Mouse (Mus musculus): Measurements from ENCODE around the gene Camsap2.
A peak's percentile ranks its signal among the peaks of the same experiment; 100 is the strongest.

Camsap2 gene

GRCm38 (mm10) chr1:136345454-136346372, at the start of gene Camsap2:
Gene Camsap2, minus strand, starts transcription at chr1:136346104.
- peak; percentile 96 for DNase-seq

GRCm38 (mm10) chr1:136395073-136395472, 49.2 kb upstream of the Camsap2 start:
- DNase-seq: no peak

GRCm38 (mm10) chr1:136394506-136394905, 48.6 kb upstream of the Camsap2 start:
- DNase-seq: peak; percentile 70

- peak; percentile 29 for DNase-seq
Measured at GRCm38 (mm10) chr1:136386914-136387313, 41.0 kb upstream of the Camsap2 start.

DNA sequence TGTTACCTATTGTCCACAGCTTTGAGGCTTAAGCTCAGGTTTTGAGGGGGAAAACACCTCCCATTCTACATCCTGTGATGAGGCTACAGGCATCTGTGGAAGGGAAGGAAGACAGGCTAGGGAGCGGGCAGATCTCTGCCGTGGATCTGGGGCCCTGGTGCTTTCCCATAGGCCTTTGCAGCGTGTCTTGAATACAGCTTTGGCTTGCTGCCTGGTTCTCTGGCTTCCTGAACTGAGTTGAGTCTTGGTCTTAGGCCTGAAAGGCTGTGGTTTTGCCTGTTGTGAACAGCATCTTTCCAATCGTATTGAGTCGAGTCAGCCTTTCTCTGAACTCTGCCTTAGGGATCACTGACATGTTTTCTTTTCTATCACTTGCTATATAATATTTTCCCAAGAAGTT, 35.7 kb upstream of the Camsap2 start:
- no peak for DNase-seq

DNA sequence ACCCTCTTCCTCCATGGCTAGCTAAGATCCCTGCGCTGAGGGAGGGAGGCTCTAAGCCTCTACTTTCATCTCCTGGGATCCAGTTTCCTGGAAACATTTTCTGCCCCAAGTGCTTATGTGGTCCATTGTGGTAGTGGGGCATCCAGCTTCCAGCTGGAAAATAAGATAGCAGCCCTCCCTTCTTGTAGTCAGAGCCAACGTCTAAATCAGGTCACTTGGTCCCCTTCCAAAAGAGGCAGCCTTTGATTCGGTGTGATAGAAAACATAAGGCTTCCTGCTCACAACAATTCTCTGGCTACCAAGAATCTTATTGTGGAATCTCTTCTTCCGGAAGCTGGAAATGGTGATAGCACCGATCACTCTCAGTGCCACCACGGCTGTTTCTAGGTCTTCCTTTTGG, 35.3 kb upstream of the Camsap2 start:
- DNase-seq: no peak

DNA sequence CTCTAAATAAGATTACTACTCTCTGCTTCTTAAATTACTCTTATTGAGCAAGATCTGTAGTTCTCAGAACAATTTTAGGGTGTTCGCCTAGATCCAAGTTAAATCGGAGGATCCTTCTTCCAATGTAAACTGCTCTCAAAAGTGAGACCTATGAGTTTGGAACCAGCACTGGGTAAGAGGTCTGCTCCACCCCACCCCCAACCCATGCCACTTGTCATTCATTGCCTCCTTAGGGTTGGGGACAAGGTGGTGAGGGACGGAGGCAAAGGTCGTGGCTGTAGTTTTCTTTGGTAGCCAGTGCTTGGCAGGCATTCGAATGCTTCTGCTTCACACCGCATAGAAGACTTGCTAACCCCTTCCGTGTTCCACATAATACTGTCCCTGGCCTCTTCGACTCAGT, 34.7 kb upstream of the Camsap2 start:
- no peak for DNase-seq

GRCm38 (mm10) chr1:136380161-136380560, 34.3 kb upstream of the Camsap2 start:
- no peak for DNase-seq

DNA sequence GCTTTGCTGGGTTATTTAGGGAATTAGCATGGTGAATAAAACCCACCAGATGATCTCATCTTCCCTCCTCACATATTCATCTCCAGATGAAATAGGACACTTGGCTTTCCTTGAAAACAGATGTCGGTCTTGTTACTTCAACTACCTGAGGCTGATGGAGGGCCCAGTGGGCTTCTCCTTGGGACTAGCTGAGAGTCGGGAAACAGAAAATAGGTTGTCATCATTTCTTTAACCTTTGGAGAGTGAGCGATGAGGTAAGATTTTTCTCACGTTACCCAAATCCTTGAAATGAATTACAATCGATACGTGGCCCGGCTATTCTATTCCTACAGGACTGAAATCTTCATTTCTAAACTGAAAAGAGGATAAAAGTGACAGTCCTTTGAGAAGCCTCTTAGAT, 33.4 kb upstream of the Camsap2 start:
- DNase-seq: no peak

GRCm38 (mm10) chr1:136365986-136366385, 20.1 kb upstream of the Camsap2 start:
- no peak for DNase-seq

- no peak for DNase-seq
Measured at GRCm38 (mm10) chr1:136364711-136365110, 18.8 kb upstream of the Camsap2 start.

DNA sequence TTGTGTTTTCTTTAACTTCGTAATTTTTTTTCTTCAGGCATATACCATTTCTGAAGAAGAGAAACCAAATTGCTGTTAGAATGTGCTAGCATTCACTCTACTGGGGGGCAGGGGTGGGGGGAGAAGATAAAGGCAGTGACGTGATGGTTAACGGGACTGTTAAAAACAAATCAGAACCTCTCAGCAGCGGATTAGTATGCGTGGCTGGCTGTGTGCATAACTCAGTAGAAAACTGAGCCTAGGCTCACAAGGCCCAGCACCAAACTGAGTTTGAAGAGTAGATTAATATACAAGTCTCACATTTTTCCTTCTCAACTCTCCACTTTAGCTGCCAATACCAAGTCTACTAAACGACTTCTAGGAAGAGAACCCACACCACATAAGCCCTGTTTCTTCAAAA, 17.1 kb upstream of the Camsap2 start:
- DNase-seq: no peak

- DNase-seq: peak; percentile 54
Measured at GRCm38 (mm10) chr1:136362567-136362966, 16.7 kb upstream of the Camsap2 start.

DNA sequence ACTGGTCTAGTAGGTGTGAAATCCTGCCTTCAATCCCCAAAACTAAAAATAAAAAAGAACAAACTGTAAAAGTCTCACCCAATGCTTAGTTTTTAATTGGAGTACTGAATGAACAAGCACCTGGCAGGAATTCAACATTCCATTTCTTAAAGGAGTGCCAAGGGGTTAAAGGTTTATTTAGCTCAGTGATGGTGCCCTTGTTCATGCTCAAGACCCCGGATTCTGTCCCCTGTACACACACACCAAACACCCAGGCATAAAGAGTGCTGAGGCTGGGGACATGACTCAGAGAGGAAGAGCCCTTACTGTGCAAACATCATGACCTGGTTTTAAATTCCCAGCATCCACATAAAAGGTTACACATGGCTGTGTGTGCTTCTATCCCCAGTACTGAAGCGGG, 15.5 kb upstream of the Camsap2 start:
- DNase-seq: no peak

GRCm38 (mm10) chr1:136360909-136361308, 15.0 kb upstream of the Camsap2 start:
- no peak for DNase-seq

DNA sequence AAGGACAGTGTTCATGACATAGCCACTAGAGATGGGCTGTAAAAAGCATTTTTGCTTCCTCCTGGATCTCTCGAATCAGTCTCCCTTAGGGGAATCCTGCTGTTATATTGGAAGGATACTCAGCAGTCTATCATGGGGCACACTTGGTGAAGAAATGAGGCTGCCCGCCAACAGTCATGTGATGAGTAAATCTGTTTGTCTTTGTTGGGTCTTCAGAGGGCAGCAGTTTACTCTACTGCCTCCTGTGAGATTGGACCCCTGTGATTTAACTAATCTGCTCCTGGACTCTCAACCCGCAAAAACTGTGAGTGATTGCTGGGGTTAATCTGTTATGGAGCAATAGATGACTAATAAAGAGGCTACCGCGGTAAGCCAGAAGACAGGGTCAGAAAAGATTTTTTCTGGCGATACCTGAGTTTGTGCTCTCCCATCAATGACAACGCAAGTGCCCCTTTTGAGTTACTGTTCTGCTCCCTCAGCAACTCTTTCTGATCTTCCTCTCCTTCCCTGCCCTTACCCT, 13.0 kb upstream of the Camsap2 start:
- no peak for DNase-seq

- no peak for DNase-seq
Measured at GRCm38 (mm10) chr1:136355651-136356050, 9.7 kb upstream of the Camsap2 start.

GRCm38 (mm10) chr1:136350699-136351200, 4.8 kb upstream of the Camsap2 start:
- DNase-seq: no peak

GRCm38 (mm10) chr1:136348137-136348536, 2.2 kb upstream of the Camsap2 start:
- DNase-seq: no peak

- DNase-seq: no peak
Measured at GRCm38 (mm10) chr1:136347140-136347539, 1.2 kb upstream of the Camsap2 start.

GRCm38 (mm10) chr1:136346373-136347035, 600 bp upstream of the Camsap2 start:
- DNase-seq: no peak

DNA sequence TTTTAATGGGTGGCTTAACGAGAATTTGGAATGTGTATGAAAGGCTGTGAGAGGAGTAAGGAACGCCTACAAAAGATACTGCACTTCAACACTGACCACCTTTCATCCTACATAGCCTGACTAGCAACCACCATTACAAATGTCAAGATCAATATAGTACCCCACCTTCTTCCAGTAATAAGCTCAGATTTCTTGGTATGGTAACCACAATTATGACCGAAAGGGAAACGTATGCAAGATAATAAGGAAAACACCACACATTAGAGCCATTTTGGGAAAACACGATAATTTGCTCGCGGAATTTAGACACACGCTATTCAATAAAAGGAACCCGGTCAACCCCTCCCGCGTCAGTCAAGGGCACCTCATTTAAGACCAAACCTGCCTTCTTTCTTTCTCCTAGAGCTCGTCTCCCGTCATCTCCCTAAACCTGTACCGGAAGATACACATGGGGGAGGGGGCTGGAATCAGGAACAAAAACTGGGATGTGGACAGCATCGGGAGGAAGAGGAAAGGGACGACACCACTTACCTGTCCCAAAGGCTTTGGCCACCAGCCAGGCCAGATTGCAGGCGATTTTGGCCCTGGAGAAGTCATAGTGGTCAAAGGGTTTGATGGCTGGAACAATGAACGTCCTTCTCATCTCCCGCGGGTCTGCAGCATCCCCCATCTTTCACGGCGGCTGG, 993 bp downstream of the Camsap2 start:
- peak; percentile 37 for DNase-seq

DNA sequence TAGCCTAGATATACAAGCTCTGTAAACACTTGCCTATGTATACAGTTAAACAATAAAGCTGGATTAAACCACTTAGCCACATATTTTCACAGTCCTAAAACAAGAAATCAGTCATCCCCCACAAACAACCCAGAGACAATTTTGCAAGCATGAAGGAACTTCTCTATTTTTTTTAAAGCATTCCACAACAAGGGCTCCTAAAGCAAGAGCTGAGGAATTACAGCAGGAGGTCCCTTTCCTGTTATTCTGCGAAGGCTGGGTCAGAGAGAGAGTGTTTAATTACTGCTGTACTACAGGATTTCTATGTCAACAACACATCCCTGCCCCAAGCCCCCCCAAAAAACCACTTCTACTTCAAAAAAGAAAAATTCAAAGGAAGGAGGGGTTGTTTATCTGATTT, 1.6 kb downstream of the Camsap2 start:
- no peak for DNase-seq
